Mouse (Mus musculus) urinary bladder, adult 2 months (tissue): ENCODE results near the gene Tenm2. TPM values are rescaled to one million over a fixed set of nuclear protein-coding genes. Genes with fewer than 3 reads are reported as not detected.
A peak's percentile ranks its signal among the peaks of the same experiment; 100 is the strongest.

Experiments used
- DNase-seq: peaks from one replicate; pipeline ENCODE4 v3.0.0; 2022; ENCODE audit warnings: low spot score
- polyA plus RNA-seq: library from polyadenylated mRNA; depleted of rRNA; stranded (reverse); fragments of >200 nt; gene quantifications from 2 replicates; pipeline ENCODE4 v1.2.3, GENCODE M21; 2012

Tenm2 gene
- polyA plus RNA-seq, 1 experiment = 2.2 TPM

DNA sequence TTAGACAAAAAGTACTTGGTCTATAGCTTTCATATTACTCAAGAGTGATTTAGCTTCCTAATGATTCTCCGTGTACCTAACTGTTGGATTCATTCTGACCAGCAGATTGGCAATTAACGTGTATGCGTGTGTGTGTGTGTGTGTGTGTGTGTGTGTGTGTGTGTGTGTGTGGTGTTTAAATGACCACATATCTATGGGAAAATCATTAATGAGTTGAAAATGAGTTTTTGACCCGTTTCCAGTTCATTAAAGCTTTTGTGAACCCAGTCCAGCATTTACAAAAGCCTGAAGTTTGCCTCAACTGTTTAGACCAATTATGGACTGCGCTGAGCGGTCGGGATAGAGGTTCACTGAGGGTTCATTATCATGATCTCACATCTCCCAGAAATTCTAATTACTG is 1181.4 kb downstream of the Tenm2 start:
- DNase-seq = no peak

DNA sequence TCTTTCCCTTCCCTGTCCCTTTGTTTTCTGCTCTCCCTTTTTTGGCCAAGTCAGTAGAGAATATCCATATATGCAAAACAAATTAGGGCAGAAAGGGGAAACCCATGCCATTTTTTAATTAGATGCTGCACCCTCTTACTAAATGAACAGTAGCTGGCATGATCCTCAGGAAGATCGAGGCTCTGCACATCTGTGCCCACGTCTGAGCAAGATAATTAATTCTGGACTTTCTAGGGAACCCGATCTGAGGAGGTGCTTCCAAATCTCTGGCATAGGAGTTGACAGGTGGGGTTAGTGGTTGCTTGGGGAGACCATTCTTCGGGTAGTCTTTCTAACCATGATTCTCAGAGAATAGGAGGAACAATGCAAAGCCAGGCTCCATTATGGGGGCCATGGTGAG is 1182.3 kb downstream of the Tenm2 start:
- no peak for DNase-seq

DNA sequence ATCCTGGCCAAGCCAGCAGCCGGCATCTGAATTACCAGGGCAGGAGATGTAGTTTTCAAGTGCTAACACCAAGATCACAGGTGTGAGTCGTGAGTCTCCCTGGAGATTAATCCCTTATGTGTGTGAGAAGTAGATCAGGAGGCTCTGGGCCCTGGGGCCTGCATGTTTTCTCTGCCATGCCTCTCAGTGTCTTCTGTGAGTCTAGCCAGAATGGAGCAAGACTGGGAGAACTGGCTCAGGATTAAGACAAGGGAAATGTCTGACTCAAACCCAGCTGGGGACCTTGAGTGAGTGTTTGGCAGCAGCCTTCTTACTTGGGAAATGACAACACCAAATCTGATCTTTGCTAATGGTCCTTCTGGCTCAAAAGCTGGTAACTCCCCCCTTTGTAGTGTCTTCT is 1183.2 kb downstream of the Tenm2 start:
- DNase-seq = no peak

DNA sequence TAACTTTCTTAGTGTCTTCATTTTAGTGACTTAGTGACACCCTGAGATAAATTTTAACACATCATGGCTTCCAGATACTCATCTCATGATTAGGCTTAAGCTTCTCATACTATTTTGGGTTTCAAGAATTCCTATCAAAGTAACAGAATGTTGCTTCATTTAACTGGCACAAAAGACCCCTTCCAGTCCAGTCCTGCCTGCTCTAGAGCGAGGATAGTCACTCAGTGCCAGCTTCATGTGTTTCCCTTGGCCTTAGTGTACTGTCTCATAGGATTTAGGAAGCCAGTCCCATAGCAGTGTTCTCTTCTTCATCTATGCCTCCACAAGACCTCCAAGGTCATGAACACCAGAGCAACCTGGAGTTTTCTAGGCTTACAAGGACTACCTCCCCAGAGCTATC is 1183.7 kb downstream of the Tenm2 start:
- no peak for DNase-seq

DNA sequence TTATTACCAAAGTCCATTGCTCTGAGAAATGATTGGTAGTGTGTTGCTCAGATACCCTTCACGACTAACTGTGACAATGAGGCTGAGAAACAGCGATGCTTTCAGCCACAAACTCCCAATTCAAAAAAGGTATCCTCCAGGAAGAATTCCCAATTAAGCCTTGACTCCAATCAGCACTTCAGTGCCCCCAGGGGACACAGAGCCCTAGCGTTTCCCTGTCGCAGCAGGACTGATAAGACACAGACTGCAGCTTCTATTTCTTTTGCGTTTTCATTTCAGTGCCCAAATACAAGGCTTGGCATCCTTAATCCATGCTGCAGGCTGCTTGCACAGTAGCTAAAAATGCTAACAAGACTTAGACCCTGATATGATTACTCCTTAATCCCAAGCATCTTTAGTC is 1186.2 kb downstream of the Tenm2 start:
- DNase-seq = no peak

DNA sequence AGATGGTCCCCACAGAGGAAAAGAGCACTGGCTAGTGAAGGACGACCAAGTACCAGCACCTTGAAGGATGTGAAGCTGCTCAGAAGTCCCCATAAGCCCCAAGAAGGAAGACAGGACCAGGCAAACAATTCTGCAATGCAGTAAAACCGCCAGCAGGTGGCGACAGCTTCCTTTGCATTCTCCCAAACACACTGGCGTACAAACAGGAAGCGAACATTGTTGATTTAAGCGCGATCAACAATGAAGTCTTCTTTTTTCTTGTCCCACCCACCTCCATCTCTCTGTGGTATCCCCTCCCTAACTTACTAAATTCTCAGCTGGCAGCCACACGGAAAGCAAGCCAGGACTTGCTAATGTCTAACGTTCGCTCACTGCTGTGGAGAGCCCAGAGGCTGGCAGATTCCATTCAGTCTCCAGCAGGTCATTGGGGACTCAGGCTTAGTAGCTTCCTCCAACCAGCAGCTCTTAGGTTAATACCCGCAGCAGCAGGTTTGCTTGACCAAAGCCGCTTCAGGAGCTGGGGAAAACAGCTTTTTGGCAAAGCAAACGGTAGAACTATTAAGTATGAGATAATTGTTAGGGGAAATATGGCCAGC is 1190.0 kb downstream of the Tenm2 start:
- DNase-seq = peak; percentile 52

DNA sequence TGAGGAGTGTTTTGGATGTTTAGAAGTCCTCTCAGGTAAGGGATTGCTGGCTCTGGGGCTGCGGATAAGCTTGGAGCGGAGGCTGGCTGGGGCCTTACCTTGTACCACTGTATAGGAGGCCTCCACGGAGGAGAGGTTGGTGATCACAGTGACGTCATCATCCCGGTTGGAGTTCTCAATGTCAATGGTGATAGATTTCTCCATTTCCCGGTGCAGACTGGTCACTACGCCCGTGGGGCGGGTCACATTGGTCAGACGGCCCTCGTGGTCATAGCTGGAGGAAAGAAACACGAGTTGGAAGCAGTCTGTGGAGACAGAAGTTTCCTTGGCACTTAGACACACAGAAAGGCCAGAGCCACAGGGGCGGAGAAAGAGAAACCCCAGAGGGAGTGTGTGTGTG is 1194.4 kb downstream of the Tenm2 start:
- DNase-seq = no peak

DNA sequence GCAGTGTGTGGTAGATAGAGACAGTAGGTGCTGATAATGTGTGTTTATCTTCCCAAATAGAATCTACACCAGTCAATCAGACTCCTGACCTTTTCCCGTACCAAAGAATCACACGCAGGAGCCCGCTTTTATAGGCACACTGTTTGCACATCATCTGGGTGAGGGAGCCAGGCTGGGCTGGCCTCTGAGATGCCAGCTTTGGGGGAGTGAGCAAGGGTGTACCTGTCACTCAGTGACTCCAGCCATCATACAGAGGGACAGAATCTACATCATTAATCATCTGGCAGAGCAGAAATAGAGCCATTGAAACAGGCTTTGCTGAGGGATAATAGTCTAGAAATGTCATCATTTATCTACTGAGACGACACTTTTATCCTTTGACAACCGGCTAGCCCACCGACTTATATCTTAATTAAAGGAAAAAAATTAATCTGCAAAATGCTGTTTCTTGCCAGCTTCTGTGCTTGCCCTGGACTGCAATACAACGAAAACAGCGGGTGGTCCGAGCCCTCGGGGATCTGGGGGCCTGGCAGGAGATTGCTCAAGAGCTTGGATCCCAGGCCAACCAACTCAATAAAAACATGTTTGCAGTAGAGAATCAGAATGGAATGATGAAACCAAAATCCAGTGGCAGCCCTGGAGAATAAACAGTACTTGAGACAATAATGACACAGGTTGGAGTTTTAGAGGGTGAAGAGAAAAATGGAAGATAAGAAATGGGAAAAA is 1195.1 kb downstream of the Tenm2 start:
- no peak for DNase-seq

DNA sequence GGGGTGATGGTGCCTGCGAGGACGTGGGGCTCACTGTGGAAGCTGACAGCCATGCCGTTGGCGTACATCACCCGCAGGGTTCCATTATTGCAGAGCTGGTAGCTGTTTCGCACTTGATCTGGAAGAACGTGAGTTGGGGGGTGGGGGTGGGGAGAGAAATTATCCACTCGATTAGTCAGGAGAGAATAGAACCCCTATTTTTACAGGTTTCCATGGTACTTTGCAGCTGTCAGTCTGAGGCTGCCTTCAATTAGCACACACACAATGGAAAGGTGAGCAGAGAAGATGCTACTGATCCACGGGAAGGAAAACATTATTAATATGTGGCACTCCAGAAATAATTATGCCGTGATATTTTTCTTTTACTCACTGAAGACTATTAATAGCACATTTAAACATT is 1195.9 kb downstream of the Tenm2 start:
- no peak for DNase-seq

DNA sequence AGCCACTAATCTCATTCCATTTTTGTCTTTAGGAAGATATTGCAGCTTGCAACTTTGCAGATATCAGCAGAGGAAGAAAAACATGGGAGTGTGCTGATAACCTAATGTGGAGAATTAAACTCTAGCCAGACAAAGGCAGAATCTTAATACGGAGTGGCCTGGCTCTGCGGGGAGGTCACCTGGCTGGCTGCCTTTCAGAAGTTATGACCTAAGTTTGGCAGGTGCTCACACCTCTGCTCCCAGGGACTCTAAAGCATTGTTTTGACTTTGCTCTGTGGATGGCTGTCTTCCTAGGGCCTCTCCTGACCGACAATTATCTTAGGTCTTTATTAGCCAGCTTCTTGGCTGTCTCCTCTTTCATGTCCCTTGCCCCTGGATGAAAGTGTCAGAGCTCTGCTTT is 1197.4 kb downstream of the Tenm2 start:
- DNase-seq = no peak

DNA sequence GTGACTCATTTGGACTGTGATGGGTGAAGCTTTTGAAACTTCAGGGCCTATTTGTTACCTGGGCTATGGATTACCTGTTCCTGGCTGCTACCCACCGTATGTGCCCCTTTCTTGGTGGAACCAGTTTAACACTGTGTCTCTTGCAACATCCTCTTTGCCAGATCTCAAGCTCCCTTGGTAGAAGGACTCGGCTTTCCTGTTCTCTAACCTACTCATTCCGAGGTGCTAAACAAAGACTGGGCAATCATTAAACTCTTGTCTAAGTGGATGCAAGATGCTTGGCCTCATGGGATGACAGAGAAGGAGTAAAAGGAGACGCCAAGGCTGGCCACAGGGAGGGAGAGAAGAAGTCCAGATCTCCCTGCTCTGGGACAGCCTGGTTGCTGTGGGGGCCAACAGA is 1198.5 kb downstream of the Tenm2 start:
- no peak for DNase-seq

DNA sequence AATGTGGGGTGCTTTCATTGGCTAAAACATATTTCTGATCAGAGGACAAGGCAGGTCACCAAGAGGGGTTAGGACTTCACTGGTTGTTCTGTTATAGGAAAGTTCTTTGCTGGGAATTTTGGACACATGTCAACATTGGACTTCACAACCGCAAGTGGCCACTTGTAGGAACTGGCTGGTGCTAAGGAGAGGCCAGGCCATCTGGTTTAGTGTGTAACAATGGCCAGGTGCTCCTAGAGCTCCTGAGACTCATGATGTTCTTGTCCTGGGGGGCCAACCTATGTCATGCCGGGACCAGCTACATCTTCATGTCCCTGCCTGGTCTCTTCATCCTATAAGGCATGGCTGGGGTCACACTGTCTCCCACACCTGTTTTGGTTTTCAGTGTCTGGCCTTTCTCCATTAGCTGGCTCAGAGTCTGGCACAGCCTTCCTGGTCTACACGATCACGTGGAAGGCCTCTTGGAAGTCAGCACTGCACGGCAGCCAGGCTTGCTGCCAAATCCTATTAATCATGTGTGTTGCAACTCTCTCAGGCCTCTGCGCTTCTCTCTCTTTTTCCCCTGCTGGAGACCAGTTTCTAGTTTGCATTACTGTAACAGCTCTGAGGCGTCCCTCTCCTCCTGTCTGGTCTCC is 1199.6 kb downstream of the Tenm2 start:
- peak; percentile 48 for DNase-seq

DNA sequence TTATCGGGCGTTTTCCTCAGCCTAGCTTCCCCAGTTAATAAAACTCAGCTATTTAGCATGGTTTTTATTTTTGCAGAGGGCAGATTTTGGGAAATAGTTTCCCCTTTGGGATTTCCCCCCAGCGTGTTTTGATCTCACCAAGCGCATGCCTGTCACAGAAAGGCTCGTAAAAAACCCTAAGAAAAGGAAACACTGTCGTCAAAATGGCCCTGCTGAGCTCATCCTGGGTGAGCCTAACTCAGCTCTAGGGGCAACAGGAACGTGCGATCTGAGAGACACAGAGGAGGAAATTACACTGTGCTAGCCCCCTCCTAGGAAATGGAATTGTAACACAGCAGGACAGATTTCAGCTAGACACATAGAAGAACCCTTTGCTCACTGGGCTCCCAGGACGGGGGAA is 1204.0 kb downstream of the Tenm2 start:
- DNase-seq = no peak

DNA sequence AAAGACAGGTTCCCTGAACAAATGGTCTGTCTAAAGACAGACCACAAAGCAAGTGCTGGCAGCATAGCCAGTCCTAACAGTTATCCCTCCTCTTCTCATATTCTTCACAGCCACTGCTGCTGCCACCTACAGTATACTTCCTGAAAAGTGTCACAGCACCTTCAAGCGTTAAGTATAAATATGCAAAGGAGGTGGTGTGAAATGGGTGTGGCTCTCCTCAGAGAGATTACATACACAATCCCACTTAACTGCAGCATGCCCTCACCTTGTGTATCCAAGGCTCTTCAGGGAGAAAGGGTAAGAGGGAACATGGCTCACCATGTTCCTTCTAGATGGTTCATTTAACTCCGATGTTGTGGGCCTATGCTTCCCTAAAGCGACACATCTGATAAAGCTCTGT is 1215.8 kb downstream of the Tenm2 start:
- no peak for DNase-seq

DNA sequence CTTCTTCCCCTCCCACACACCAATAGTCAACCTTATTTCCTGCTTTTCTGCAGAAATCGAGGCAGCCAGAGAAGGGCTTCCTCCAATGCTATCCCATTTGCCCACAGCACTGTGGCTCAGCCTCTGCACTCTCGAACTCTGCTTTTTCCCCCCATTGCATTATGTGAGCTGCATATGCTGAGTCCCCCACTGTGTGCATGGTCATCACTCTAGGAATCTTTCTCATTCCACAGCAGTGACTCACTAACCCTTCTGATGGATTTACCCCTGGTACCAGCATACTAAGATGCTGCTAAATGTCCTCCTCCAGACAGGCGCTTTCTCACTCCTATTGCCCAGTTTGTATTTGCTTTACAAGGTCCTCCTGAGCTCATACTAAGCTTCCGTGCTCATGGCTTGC is 1222.6 kb downstream of the Tenm2 start:
- no peak for DNase-seq

DNA sequence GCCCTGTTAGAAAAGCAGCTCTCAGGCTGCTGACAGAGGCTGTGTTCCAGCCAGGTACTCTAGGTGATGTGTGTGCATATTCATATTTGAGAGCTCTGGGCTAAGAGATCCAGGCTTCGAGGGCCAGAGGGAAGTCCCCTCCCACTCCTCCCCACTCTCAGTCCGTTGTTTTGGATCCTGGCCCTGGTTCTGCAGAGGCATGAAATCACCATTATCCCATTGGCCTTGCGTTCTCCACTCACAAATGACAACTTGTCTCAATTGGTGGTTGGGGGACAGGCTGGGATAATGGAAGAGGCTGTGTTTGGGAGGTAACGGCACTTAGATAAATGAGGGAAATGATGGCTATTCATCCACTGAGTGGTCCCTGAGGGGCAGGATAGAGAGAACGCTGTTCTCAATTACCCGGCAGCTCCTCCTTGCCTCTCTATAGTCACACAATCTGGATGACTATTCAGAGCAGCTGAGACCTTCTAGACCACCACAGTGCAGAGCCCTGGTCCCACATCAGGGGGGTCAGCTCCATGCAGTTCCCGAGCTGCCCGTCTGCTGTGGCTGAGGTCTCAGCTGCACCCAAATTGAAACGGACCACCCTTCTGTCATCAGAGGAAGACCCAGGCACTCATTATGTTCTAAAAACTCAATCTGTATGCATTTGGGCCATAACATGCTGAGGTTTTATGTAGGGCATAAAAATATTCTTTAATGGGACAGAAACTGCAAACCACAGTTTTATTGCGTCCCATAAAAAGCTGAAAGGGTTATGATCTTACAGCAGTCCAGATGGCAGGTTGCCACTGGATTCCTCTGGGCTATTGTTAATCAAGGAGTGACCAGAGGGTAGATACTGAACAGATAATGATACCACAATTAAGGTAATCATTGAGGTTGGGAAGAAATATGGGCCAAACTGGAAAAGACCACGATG is 1226.2 kb downstream of the Tenm2 start:
- DNase-seq = no peak

DNA sequence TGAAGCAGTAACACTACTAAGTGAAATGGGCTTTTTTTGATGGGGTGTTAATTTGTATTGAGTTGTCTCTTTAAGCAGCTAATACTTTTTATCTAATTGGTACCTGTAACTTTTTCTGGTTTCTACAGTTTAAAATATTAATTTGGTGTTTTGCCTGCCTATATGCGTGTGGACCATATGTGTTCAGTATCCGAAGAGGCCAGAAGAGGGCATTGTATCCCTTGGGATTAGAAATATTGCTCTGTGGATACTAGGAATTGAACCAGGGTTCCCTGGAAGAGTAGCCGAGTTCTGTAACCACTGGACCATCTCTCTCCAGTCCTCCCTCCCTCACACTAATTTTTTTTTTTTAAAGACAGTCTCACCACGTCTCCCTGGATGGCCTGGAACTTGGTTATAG is 1232.9 kb downstream of the Tenm2 start:
- DNase-seq = no peak

DNA sequence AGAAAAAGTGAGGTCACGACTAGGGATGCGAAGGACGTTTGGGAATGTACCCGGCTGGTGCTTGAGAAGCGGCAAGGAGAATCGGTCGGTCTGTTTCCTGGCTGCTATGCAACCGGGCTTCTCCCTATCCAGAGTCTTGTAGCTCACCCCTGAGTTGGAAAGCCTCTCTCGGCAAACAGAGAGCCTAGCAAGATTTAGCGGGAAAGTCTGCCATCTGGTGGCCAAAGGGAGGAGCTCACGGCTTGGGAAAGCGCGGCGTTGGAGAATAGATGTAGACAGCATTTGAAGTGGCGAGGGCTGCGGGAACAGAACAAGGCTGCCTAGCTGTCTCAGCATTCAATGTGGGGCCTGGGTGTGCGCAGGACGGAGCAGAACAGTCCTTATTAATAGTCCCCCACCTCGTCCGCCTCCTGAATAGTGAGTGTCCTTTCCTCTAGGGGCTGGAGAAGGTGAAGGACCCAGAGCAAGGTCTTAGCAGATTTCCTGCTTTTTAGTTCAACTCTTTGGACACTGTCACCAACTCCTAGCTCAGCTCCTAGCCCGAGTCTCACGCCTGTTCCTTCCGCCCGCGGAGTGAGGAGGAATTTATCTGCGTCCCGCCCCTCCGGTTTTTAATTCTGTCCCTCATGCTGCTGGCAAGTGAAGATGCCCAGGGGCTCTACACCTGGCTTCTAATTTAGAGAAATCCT is 1234.3 kb downstream of the Tenm2 start:
- peak; percentile 66 for DNase-seq

DNA sequence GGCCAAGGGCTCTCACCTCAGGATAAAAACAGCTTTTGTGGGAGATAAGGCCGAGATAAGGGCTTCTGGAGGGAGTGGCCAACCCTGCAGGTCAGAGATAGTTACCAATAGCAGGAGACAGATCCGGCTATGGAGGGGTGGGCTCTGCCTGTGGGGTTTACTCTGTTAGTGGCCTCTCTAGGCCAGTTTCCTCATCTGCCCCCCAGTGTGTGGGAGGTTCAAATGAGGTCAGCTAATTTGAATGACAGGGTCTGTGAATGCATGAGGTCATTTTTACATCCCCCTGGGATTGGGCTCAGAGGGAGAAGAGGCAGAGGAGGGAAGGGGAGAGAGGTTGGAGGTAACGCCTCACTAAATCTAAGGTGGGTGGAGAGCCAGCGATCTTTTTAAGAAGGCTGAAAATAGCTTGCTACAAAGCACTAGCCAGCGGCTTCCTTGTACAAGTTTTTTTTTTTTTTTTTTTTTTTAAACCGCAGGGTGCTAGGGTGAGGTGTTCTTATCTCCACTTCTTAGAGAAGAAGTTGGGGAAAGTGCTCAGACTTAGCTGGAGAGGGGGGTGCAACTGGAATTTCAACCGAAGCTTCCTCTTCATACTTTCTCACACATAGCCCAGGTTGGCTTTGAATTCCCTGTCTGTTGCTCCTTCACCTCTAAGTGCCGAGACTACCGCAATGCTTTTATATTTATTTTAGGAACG is 1235.0 kb downstream of the Tenm2 start:
- no peak for DNase-seq

DNA sequence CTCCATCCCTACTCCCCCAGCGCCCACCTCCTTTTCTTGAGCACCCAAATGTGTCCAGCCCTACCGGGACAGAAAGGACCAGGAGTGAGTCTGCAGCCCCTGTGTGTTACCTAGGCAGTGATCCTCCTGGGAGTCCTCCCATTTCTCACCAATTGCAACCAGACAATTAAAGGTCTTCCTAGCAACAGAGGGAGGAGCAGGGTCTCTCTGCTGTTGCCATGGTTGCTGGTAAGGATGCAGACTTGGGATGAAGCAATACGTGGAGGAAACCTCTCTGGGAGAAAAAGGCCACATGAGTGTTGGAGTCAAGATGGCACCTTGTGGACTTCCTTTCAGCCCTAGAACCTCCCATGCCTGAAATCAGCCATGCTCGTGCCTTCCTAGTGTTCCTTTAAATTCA is 1235.7 kb downstream of the Tenm2 start:
- DNase-seq = no peak

DNA sequence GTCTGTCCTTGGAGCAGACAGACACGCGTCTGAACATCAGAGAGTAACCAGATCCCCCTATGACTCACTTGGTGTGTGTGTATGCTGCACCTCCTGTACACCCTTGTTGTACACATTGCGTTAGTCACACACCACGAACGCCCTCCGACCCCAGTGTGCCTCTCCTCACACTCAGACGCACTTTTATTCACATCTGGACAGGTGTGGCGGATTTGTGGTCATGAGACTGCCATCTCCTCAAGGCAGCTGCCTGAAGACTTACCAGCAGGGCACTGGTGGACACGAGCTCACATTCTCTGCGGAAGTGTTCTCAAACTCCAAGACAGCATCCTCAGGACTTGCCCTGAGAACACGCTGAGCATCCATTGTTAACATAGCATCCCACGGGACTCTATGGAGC is 1237.7 kb downstream of the Tenm2 start:
- DNase-seq = no peak
